Mouse (Mus musculus) adrenal gland, adult (tissue): ENCODE data around the gene Ninj1.

ENCODE experiments used
- DNase-seq, 2 experiments: peaks; one replicate each; pipeline ENCODE4 v3.0.0; 2022 to 2023; ENCODE audit warnings: low spot score in 1 of 2; ENCODE audit not compliant: inconsistent age in 2 of 2

Gene Ninj1

GRCm38 (mm10) chr13:49224314-49224713, 37.0 kb downstream of the Ninj1 start:
- no peak for DNase-seq

GRCm38 (mm10) chr13:49224729-49225128, 37.4 kb downstream of the Ninj1 start:
- DNase-seq, result no peak

- DNase-seq, result no peak
These were observed 37.9 kb downstream of the Ninj1 start for GRCm38 (mm10) chr13:49225159-49225558.

- DNase-seq, result no peak
These were observed 38.3 kb downstream of the Ninj1 start for GRCm38 (mm10) chr13:49225633-49226032.

- DNase-seq, result no peak
These were observed 46.7 kb downstream of the Ninj1 start for GRCm38 (mm10) chr13:49233792-49234572.

GRCm38 (mm10) chr13:49234711-49235110, 47.4 kb downstream of the Ninj1 start:
- no peak for DNase-seq

GRCm38 (mm10) chr13:49237617-49238016, 50.3 kb downstream of the Ninj1 start:
- no peak for DNase-seq

- DNase-seq, result no peak
These were observed 51.5 kb downstream of the Ninj1 start for GRCm38 (mm10) chr13:49238737-49239136.

GRCm38 (mm10) chr13:49242321-49243065, 55.2 kb downstream of the Ninj1 start:
- peak in 1 of 2 experiments; percentile 41 for DNase-seq

GRCm38 (mm10) chr13:49243492-49243891, 56.2 kb downstream of the Ninj1 start:
- DNase-seq, result no peak

- DNase-seq, result peak; percentile 65 to 83
These were observed 58.0 kb downstream of the Ninj1 start for GRCm38 (mm10) chr13:49245251-49245650.
